Comparison of ENCODE assay signal across 9 mouse cellular contexts in the genomic region with DNA sequence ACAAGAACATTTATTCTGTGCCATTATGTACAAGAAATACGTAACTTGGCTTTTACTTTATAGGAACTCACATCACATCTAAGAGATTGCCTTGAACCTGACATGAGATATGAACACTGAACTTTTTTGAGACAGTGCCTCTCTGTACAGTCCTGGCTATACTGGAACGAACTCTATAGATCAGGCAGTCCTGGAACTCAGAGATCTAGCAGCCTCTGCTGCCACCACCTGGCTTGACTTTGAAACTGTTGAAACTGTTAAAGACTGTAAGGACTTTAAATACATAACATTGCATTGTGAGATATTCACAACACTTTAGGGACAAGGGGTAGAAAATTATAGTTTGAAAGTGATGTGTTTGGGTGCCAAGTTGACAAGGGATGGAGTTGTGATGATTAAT. TPM values are rescaled to one million over a fixed set of nuclear protein-coding genes. Genes with fewer than 3 reads are reported as not detected.
DNase-seq lines count a peak whose midpoint lies in the region; ATAC-seq and TF ChIP-seq lines count a peak whose summit lies in the region.
"Had no signal": no experiment of that assay in that cellular context is flagged by ENCODE, and none has a peak within 500 bp of the region (broad histone marks: within the 10 kb centered on the region; RNA-seq: fewer than 3 reads in every experiment).

No protein-coding gene starts in this region.

- WGBS in hindbrain, embryonic 11.5 days: 70% methylated on average over 2 of the region's 2 CpGs
- WGBS in hindbrain, embryonic 12.5 days: 71% methylated on average over 2 of the region's 2 CpGs
- WGBS in kidney, postnatal 0 days: 53% methylated on average over 2 of the region's 2 CpGs

- no peaks in the 10 kb centered on the region for H3K36me3 ChIP-seq in hindbrain, embryonic 11.5 days (ENCODE audit: control insufficient read depth, insufficient read depth, low read length)
- no peaks in the 10 kb centered on the region for H3K36me3 ChIP-seq in hindbrain, embryonic 12.5 days
- H3K36me3 ChIP-seq in kidney, postnatal 0 days (ENCODE audit: insufficient read depth, low read length): no peaks in the 10 kb centered on the region

- H3K27ac ChIP-seq in hindbrain, embryonic 11.5 days (ENCODE audit: low read depth, low read length): no peak overlapping the region
- H3K27ac ChIP-seq in hindbrain, embryonic 12.5 days: no peak overlapping the region
- H3K27ac ChIP-seq in kidney, postnatal 0 days: no peak overlapping the region

- peak; percentile 23 for DNase-seq in hindbrain, embryonic 11.5 days (ENCODE audit: low spot score)
- DNase-seq in 3T3-L1 (ENCODE audit: low read depth, low spot score): peak; percentile 58
- DNase-seq in cerebellum, postnatal 25 days: peak; percentile 47 to 51
- DNase-seq in kidney, postnatal 0 days (ENCODE audit: low spot score): peak; percentile 47
- DNase-seq in ovary, postnatal 14 days (ENCODE audit: low spot score): peak; percentile 23

- no peak overlapping the region for H3K4me2 ChIP-seq in hindbrain, embryonic 11.5 days (replicated peaks; ENCODE audit: low read depth, low read length)
- H3K4me2 ChIP-seq in hindbrain, embryonic 12.5 days (replicated peaks): no peak overlapping the region
- H3K4me2 ChIP-seq in kidney, postnatal 0 days (ENCODE audit: low read length): no peak overlapping the region

- ATAC-seq in hindbrain, embryonic 11.5 days (ENCODE audit: low FRiP score): no peak
- ATAC-seq in hindbrain, embryonic 12.5 days (ENCODE audit: low FRiP score): no peak
- ATAC-seq in CD4-positive, CD25-positive, alpha-beta regulatory T cell, adult 4 months: peak; percentile 54
- ATAC-seq in kidney, postnatal 0 days (replicated peaks; ENCODE audit: low FRiP score, low read depth): no peak
- ATAC-seq in monocyte, adult 5-6 weeks (replicated peaks; ENCODE audit: insufficient number of reproducible peaks, low FRiP score, low TSS enrichment, poor library complexity, severe bottlenecking): no peak

- no peak overlapping the region for H3K9ac ChIP-seq in hindbrain, embryonic 11.5 days (ENCODE audit: low read depth, low read length)
- no peak overlapping the region for H3K9ac ChIP-seq in hindbrain, embryonic 12.5 days
- no peak overlapping the region for H3K9ac ChIP-seq in kidney, postnatal 0 days (ENCODE audit: low read depth, low read length)

- no peak overlapping the region for H3K4me3 ChIP-seq in hindbrain, embryonic 11.5 days (ENCODE audit: low read depth, low read length)
- no peak overlapping the region for H3K4me3 ChIP-seq in hindbrain, embryonic 12.5 days
- H3K4me3 ChIP-seq in kidney, postnatal 0 days (replicated peaks; ENCODE audit: low read depth, low read length): no peak overlapping the region
- H3K4me3 ChIP-seq: erythroblast, embryonic 14.5 days had no signal

- H3K4me1 ChIP-seq in hindbrain, embryonic 11.5 days (replicated peaks; ENCODE audit: control insufficient read depth, insufficient read depth, low read length): no peaks in the 10 kb centered on the region
- H3K4me1 ChIP-seq in hindbrain, embryonic 12.5 days: no peaks in the 10 kb centered on the region
- no peaks in the 10 kb centered on the region for H3K4me1 ChIP-seq in kidney, postnatal 0 days (replicated peaks; ENCODE audit: insufficient read depth, low read length)

- H3K9me3 ChIP-seq in hindbrain, embryonic 11.5 days (ENCODE audit: control insufficient read depth, low read length): no peaks in the 10 kb centered on the region
- no peaks in the 10 kb centered on the region for H3K9me3 ChIP-seq in hindbrain, embryonic 12.5 days (replicated peaks)
- H3K9me3 ChIP-seq in kidney, postnatal 0 days (replicated peaks; ENCODE audit: low read length): no peaks in the 10 kb centered on the region

- H3K27me3 ChIP-seq in hindbrain, embryonic 11.5 days (ENCODE audit: control insufficient read depth, insufficient read depth, low read length): peaks cover 2% of the 10 kb centered on the region; the same call in 1 of the 2 replicates
- H3K27me3 ChIP-seq in hindbrain, embryonic 12.5 days: peaks cover 29% of the 10 kb centered on the region
- no peaks in the 10 kb centered on the region for H3K27me3 ChIP-seq in kidney, postnatal 0 days (ENCODE audit: insufficient read depth, low read length)

- TF ChIP-seq CTCF in kidney, postnatal 0 days (IDR thresholded peaks at IDR 0.05; ENCODE audit: low read depth): peak; percentile 61

RNA-seq across cellular contexts. Expression of gene Kantr, which starts 19.4 kb away (rescaled TPM):
- polyA plus RNA-seq in hindbrain, embryonic 11.5 days (2014; fragmentation: Nextera tagmentation; extraction: Ambion mirVana): 15.5 and 16.2 TPM in 2 replicates
- polyA plus RNA-seq in hindbrain, embryonic 12.5 days (2016; fragmentation: Nextera tagmentation; extraction: Ambion mirVana): 21.3 and 22.2 TPM in 2 replicates
- 10 to 100 TPM; 32.5 to 41.2 TPM for polyA plus RNA-seq in CD4-positive, CD25-positive, alpha-beta regulatory T cell, adult 4 months (2017; shearing (Covaris generic))
- polyA plus RNA-seq in kidney, postnatal 0 days (2015; fragmentation: Nextera tagmentation; extraction: Ambion mirVana): 10.3 and 10.4 TPM in 2 replicates
- total RNA-seq in monocyte, adult 5-6 weeks (2017): 0.64 to 2.5 TPM in 2 of 3 replicates, not detected in the other
- polyA plus RNA-seq: erythroblast, embryonic 14.5 days had no signal

RNA-seq across cellular contexts. Expression of gene Tspyl2, which starts 34.3 kb away (rescaled TPM):
- 29.4 and 38.5 TPM in 2 replicates for polyA plus RNA-seq in hindbrain, embryonic 11.5 days (2014; fragmentation: Nextera tagmentation; extraction: Ambion mirVana)
- polyA plus RNA-seq in hindbrain, embryonic 12.5 days (2016; fragmentation: Nextera tagmentation; extraction: Ambion mirVana): 46.4 and 47.5 TPM in 2 replicates
- 10 to 100 TPM; 11.9 to 16.1 TPM for polyA plus RNA-seq in CD4-positive, CD25-positive, alpha-beta regulatory T cell, adult 4 months (2017; shearing (Covaris generic))
- polyA plus RNA-seq in kidney, postnatal 0 days (2015; fragmentation: Nextera tagmentation; extraction: Ambion mirVana): 16.1 and 18.5 TPM in 2 replicates
- total RNA-seq in monocyte, adult 5-6 weeks (2017): 30.1 to 44.1 TPM (median 32.0 TPM) in 3 replicates
